Mouse (Mus musculus) embryonic facial prominence, embryonic 10.5 days (tissue): Measurements from ENCODE around the gene Opa3. TPM values are rescaled to one million over a fixed set of nuclear protein-coding genes. Genes with fewer than 3 reads are reported as not detected.
A peak's percentile ranks its signal among the peaks of the same experiment; 100 is the strongest.

Experiments
- DNase-seq: peaks from one replicate; pipeline ENCODE4 v3.0.0-alpha.2; 2017; ENCODE audit warnings: low spot score
- H3K27ac ChIP-seq: fragments of 300-500 bp; sonication (generic); replicated peaks from 2 replicates; pipeline ENCODE4 v1.5.1; 2016; ENCODE audit warnings: mild to moderate bottlenecking
- H3K27me3 ChIP-seq: fragments of 300-500 bp; sonication (generic); replicated peaks from 2 replicates; pipeline ENCODE4 v1.6.1; 2016; ENCODE audit warnings: low read depth, mild to moderate bottlenecking; ENCODE audit not compliant: poor library complexity, severe bottlenecking
- H3K36me3 ChIP-seq: fragments of 300-500 bp; sonication (generic); replicated peaks from 2 replicates; pipeline ENCODE4 v1.6.1; 2016; ENCODE audit warnings: mild to moderate bottlenecking, moderate library complexity
- H3K4me1 ChIP-seq: fragments of 300-500 bp; sonication (generic); 2 replicates; pipeline ENCODE4 v1.6.1; 2016
- H3K4me3 ChIP-seq: fragments of 300-500 bp; sonication (generic); 2 replicates; pipeline ENCODE4 v1.5.1; 2016; ENCODE audit warnings: mild to moderate bottlenecking, moderate library complexity
- H3K9me3 ChIP-seq: fragments of 300-500 bp; sonication (generic); 2 replicates; pipeline ENCODE4 v1.6.1; 2016; ENCODE audit warnings: mild to moderate bottlenecking
- WGBS: fragments of 180-500 bp; shearing (Covaris S2); methylation state at CpG from one replicate; pipeline ENCODE4 v1.1.7; 2016; 5-methylcytosine and 5-hydroxymethylcytosine counted together
- polyA plus RNA-seq: library from polyadenylated mRNA; unstranded; fragments of >200 nt; fragmentation: Nextera tagmentation; extraction: Ambion mirVana; gene quantifications from 2 replicates; pipeline ENCODE4 v1.2.1, GENCODE M21; 2016

Opa3 gene
- polyA plus RNA-seq, 1 experiment from 2014 or later: 46.4 TPM

DNA sequence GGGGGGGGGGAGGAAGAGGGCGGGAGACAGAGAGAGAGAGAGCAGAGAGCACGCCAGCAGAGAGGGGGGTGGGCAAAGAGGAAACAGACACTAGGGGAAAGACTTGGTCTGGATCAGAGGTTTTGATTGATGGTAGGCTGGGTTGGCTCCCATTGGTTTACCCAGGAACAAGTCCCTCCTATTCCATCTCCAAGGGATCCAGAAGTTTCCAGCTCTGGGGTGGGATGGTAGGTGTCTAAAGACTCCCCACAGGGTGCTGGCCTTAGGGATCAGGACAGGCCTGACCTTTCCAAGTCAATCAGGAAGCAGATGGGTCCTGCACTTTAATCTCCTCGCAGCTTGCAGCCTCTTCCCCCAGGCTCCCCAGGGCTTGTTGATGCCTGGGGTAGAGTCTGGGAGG, 10.2 kb upstream of the Opa3 start:
- H3K9me3 ChIP-seq: no peaks in the 10 kb centered on the region

DNA sequence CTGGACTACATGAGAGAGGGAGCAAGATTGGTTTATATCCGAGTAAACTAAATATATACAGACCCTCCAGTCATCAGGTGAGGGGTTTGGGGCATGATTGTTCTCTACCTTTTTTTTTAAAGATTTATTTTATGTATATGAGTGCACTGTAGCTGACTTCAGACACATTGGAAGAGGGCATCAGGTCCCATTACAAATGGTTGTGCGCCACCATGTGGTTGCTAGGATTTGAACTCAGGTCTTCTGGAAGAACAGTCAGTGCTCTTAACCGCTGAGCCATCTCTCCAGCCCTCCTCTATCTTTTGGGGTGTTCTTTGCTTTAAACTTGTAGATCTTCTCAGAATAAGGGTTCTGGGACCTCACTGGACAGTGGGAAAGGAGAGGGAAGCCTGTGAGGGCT, 8.1 kb upstream of the Opa3 start:
- Histone ChIP-seq H3K36me3 (peaks cover 17% of the 10 kb centered on the region; the same call in 1 of the 2 replicates), H3K9me3 (no peaks in the 10 kb centered on the region), H3K4me1 (peaks cover 18% of the 10 kb centered on the region), H3K27me3 (peaks cover 3% of the 10 kb centered on the region; the same call in 1 of the 2 replicates), H3K4me3 (no peak overlapping the region), H3K27ac (no peak overlapping the region)
- 64% methylated on average over 3 of the region's 3 CpGs for WGBS
- DNase-seq: no peak

More for the DNA sequence above, 10.2 kb upstream of the Opa3 start:
- no peak for DNase-seq
- peaks cover 25% of the 10 kb centered on the region for H3K4me1 ChIP-seq
- WGBS: 11% methylated on average over 3 of the region's 3 CpGs
- H3K27me3 ChIP-seq: peaks cover 21% of the 10 kb centered on the region
- no peak overlapping the region for H3K4me3 ChIP-seq
- peaks cover 11% of the 10 kb centered on the region; the same call in 1 of the 2 replicates for H3K36me3 ChIP-seq
- H3K27ac ChIP-seq: no peak overlapping the region; the same call in 1 of the 2 replicates

GRCm38 (mm10) chr7:19222189-19222588, 5.9 kb upstream of the Opa3 start:
- H3K36me3 ChIP-seq: peaks cover 26% of the 10 kb centered on the region
- DNase-seq: no peak
- peaks cover 14% of the 10 kb centered on the region for H3K4me1 ChIP-seq
- H3K27me3 ChIP-seq: no peaks in the 10 kb centered on the region
- no peak overlapping the region for H3K27ac ChIP-seq
- H3K9me3 ChIP-seq: no peaks in the 10 kb centered on the region
- WGBS: 95% methylated on average over 16 of the region's 16 CpGs
- no peak overlapping the region for H3K4me3 ChIP-seq

DNA sequence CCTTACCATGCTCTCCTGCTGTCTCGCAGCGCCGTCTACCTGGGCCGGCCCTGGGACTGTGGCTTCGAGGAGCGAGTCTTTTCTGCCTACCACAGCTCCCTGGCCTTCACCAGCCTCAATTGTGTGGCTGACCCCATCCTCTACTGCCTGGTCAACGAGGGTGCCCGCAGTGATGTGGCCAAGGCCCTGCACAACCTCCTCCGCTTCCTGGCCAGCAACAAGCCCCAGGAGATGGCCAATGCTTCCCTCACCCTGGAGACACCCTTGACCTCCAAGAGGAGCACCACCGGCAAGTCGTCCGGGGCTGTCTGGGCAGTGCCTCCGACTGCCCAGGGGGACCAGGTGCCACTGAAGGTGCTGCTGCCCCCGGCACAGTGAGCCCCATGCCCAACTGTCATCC, 5.3 kb upstream of the Opa3 start:
- DNase-seq: no peak
- H3K9me3 ChIP-seq: no peaks in the 10 kb centered on the region
- peaks cover 13% of the 10 kb centered on the region for H3K4me1 ChIP-seq
- H3K27ac ChIP-seq: no peak overlapping the region
- 93% methylated on average over 14 of the region's 14 CpGs for WGBS
- H3K4me3 ChIP-seq: no peak overlapping the region
- H3K27me3 ChIP-seq: no peaks in the 10 kb centered on the region
- H3K36me3 ChIP-seq: peaks cover 26% of the 10 kb centered on the region

DNA sequence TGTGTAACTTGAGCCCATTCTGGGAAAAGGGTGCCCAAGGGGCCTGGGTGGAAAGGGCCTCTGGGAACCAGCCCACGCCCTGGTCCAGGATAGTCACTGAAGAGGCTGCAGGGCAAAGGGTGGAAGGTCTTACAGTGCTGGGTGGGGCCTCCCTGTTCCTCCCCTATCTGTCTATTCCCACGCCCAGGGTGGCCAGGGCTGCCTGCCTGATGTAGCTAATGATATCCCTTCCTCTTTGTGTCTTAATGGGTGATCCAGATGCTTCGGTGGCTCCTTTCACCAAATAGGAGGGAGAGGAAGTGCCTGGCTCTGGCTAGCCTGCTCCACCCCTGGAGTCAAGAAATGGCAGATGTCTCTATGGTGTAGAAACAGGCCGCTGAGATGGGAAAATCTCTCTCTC, 3.2 kb upstream of the Opa3 start:
- Histone ChIP-seq H3K27ac (no peak overlapping the region), H3K36me3 (peaks cover 26% of the 10 kb centered on the region), H3K4me3 (no peak overlapping the region), H3K9me3 (no peaks in the 10 kb centered on the region), H3K27me3 (no peaks in the 10 kb centered on the region), H3K4me1 (peaks cover 18% of the 10 kb centered on the region)
- no peak for DNase-seq
- 85% methylated on average over 4 of the region's 4 CpGs for WGBS

GRCm38 (mm10) chr7:19226817-19227797, 1.0 kb upstream of the Opa3 start:
- H3K36me3 ChIP-seq: peaks cover 42% of the 10 kb centered on the region
- peak overlapping the region; percentile 97 for H3K27ac ChIP-seq
- 20% methylated on average over 20 of the region's 20 CpGs for WGBS

DNA sequence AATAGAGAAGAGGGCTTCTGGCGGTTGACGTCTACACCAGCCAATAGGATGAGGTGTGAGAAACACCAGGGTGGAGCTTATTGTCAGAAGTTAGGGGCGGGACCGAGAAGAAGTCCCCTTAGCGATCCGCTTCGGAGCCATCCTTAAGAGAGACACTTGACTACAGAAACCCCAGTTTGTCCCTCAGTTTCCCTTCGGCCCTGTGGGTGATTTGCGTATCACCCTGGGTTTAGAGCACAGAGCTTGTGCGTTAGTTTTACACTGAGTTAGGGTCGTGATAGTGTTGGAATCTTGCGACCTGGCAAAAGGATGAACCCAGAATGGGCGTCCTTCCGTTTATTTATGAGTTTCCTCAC, 637 bp downstream of the Opa3 start:
- Histone ChIP-seq H3K27ac (peak overlapping the region; percentile 97), H3K4me1 (peaks cover 23% of the 10 kb centered on the region), H3K9me3 (no peaks in the 10 kb centered on the region), H3K4me3 (peak overlapping the region; percentile 74), H3K36me3 (peaks cover 48% of the 10 kb centered on the region), H3K27me3 (no peaks in the 10 kb centered on the region)
- under 1% methylated on average over 14 of the region's 14 CpGs for WGBS
- no peak for DNase-seq

More at GRCm38 (mm10) chr7:19226817-19227797, 1.0 kb upstream of the Opa3 start:
- H3K4me1 ChIP-seq: peaks cover 23% of the 10 kb centered on the region
- H3K9me3 ChIP-seq: no peaks in the 10 kb centered on the region
- peak; percentile 61 for DNase-seq
- H3K4me3 ChIP-seq: peak overlapping the region; percentile 74
- H3K27me3 ChIP-seq: no peaks in the 10 kb centered on the region

DNA sequence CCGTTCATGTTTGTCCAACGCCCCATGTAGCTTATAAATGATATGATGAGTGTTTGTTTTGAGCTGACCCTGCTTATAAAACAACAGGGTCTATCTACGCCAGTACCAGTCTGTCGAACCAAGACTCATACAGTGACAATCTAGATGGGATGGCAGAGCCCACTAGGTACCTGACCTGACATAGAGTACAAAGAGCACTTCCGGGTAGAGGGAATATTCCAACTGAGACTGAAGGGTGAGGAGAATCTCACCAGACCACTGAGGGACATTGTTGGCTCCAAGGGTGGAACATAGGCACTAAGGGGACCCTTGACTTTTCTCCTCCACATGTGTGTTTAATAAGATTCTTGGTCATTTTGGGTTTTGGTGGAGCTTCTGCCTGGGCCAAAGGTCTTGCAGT, 1.3 kb downstream of the Opa3 start:
- Histone ChIP-seq H3K4me1 (peaks cover 23% of the 10 kb centered on the region), H3K4me3 (peak overlapping the region; percentile 74), H3K27me3 (no peaks in the 10 kb centered on the region), H3K27ac (peak overlapping the region; percentile 97), H3K36me3 (peaks cover 53% of the 10 kb centered on the region), H3K9me3 (no peaks in the 10 kb centered on the region)
- no peak for DNase-seq
- WGBS: 55% methylated on average over 5 of the region's 5 CpGs

GRCm38 (mm10) chr7:19230041-19230580, 2.0 kb downstream of the Opa3 start:
- Histone ChIP-seq H3K9me3 (no peaks in the 10 kb centered on the region), H3K27me3 (no peaks in the 10 kb centered on the region), H3K4me1 (peaks cover 23% of the 10 kb centered on the region), H3K36me3 (peaks cover 53% of the 10 kb centered on the region), H3K4me3 (peak overlapping the region; percentile 74; the same call in 1 of the 2 replicates), H3K27ac (no peak overlapping the region)
- DNase-seq: no peak
- WGBS: 95% methylated on average over 2 of the region's 2 CpGs

- Histone ChIP-seq H3K9me3 (no peaks in the 10 kb centered on the region), H3K36me3 (peaks cover 46% of the 10 kb centered on the region), H3K4me3 (no peak overlapping the region), H3K27ac (no peak overlapping the region), H3K27me3 (no peaks in the 10 kb centered on the region), H3K4me1 (peaks cover 23% of the 10 kb centered on the region)
- WGBS: 94% methylated on average over 5 of the region's 5 CpGs
- no peak for DNase-seq
These were observed 2.8 kb downstream of the Opa3 start for GRCm38 (mm10) chr7:19230899-19231298.

GRCm38 (mm10) chr7:19231849-19232248, 3.7 kb downstream of the Opa3 start:
- 92% methylated on average over 3 of the region's 3 CpGs for WGBS
- Histone ChIP-seq H3K36me3 (peaks cover 46% of the 10 kb centered on the region), H3K4me1 (peaks cover 21% of the 10 kb centered on the region), H3K9me3 (no peaks in the 10 kb centered on the region), H3K4me3 (no peak overlapping the region), H3K27ac (no peak overlapping the region), H3K27me3 (no peaks in the 10 kb centered on the region)
- no peak for DNase-seq

DNA sequence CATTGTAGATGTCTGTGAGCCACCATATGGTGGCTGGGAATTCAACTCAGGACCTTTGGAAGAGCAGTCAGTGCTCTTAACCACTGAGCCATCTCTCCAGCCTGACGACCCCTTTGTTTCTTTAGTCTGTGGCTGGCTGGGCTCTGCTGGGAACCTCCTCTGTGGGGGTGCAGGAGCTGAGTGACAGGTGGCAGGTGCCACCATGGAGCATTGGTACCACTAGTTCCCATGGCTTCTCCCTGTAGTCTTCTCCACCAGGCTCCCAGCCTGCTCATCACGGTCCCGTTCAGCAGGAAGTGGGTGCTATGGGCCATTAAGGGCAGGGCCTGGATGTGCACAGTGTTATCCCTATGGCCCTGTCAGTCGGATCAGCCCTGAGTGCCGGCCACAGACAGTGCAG, 6.5 kb downstream of the Opa3 start:
- peaks cover 46% of the 10 kb centered on the region for H3K36me3 ChIP-seq
- 79% methylated on average over 5 of the region's 5 CpGs for WGBS

More for the DNA sequence above, 6.5 kb downstream of the Opa3 start:
- DNase-seq: no peak
- no peaks in the 10 kb centered on the region for H3K9me3 ChIP-seq
- no peak overlapping the region for H3K4me3 ChIP-seq
- peaks cover 7% of the 10 kb centered on the region for H3K4me1 ChIP-seq
- H3K27me3 ChIP-seq: no peaks in the 10 kb centered on the region
- no peak overlapping the region for H3K27ac ChIP-seq
